Mouse (Mus musculus): ENCODE data around the gene Nrip3.

The Nrip3 gene

GRCm38 (mm10) chr7:109768699-109769383 is 13.0 kb downstream of the Nrip3 start:
- DNase-seq (ENCODE audit: low read depth, low spot score), result no peak

GRCm38 (mm10) chr7:109767575-109768350 is 14.1 kb downstream of the Nrip3 start:
- DNase-seq (ENCODE audit: low read depth, low spot score), result no peak

- no peak for DNase-seq (ENCODE audit: low read depth, low spot score)
Measured at GRCm38 (mm10) chr7:109764009-109764408, 17.8 kb downstream of the Nrip3 start.

GRCm38 (mm10) chr7:109756291-109756690 is 25.5 kb downstream of the Nrip3 start:
- DNase-seq (ENCODE audit: low read depth, low spot score), result no peak

GRCm38 (mm10) chr7:109754034-109754433 is 27.8 kb downstream of the Nrip3 start:
- DNase-seq (ENCODE audit: low read depth, low spot score), result no peak

GRCm38 (mm10) chr7:109752008-109752925 is 29.6 kb downstream of the Nrip3 start, which contains the start of gene Tmem9b:
Gene Tmem9b (minus strand): TSS chr7:109752875.
- peak; percentile 56 for DNase-seq (ENCODE audit: low read depth, low spot score)

GRCm38 (mm10) chr7:109751427-109752007 is 30.3 kb downstream of the Nrip3 start:
- DNase-seq (ENCODE audit: low read depth, low spot score), result no peak

- DNase-seq (ENCODE audit: low read depth, low spot score), result no peak
Measured at GRCm38 (mm10) chr7:109747747-109748146, 34.1 kb downstream of the Nrip3 start.

GRCm38 (mm10) chr7:109741703-109742102 is 40.1 kb downstream of the Nrip3 start:
- DNase-seq (ENCODE audit: low read depth, low spot score), result no peak

- no peak for DNase-seq (ENCODE audit: low read depth, low spot score)
Measured at GRCm38 (mm10) chr7:109741060-109741459, 40.8 kb downstream of the Nrip3 start.

GRCm38 (mm10) chr7:109739822-109740370 is 41.9 kb downstream of the Nrip3 start:
- no peak for DNase-seq (ENCODE audit: low read depth, low spot score)

- no peak for DNase-seq (ENCODE audit: low read depth, low spot score)
Measured at GRCm38 (mm10) chr7:109734806-109735205, 47.0 kb downstream of the Nrip3 start.

GRCm38 (mm10) chr7:109731626-109732025 is 50.2 kb downstream of the Nrip3 start, which contains the start of gene Ascl3:
Gene Ascl3 (minus strand): TSS chr7:109731726.
- no peak for DNase-seq (ENCODE audit: low read depth, low spot score)

- no peak for DNase-seq (ENCODE audit: low read depth, low spot score)
Measured at GRCm38 (mm10) chr7:109723697-109724096, 58.1 kb downstream of the Nrip3 start, which contains the start of gene BC051019. Gene BC051019 (minus strand): TSS chr7:109723850.

- no peak for DNase-seq (ENCODE audit: low read depth, low spot score)
Measured at GRCm38 (mm10) chr7:109723114-109723513, 58.7 kb downstream of the Nrip3 start.

- no peak for DNase-seq (ENCODE audit: low read depth, low spot score)
Measured at GRCm38 (mm10) chr7:109722618-109723017, 59.2 kb downstream of the Nrip3 start.

- DNase-seq (ENCODE audit: low read depth, low spot score), result peak; percentile 22
Measured at GRCm38 (mm10) chr7:109719286-109719685, 62.5 kb downstream of the Nrip3 start.

- DNase-seq (ENCODE audit: low read depth, low spot score), result no peak
Measured at GRCm38 (mm10) chr7:109713434-109713982, 68.3 kb downstream of the Nrip3 start.

- DNase-seq (ENCODE audit: low read depth, low spot score), result no peak
Measured at GRCm38 (mm10) chr7:109712198-109712597, 69.6 kb downstream of the Nrip3 start.

- DNase-seq (ENCODE audit: low read depth, low spot score), result no peak
Measured at GRCm38 (mm10) chr7:109710069-109710468, 71.8 kb downstream of the Nrip3 start.

GRCm38 (mm10) chr7:109708961-109709382 is 72.9 kb downstream of the Nrip3 start:
- DNase-seq (ENCODE audit: low read depth, low spot score), result peak; percentile 29
